Mouse (Mus musculus) thymus, postnatal 14 days (tissue): Measurements from ENCODE around the gene Kcnj6.

Experiments
- DNase-seq: peaks from one replicate; pipeline ENCODE4 v3.0.0; 2021

Kcnj6 gene

DNA sequence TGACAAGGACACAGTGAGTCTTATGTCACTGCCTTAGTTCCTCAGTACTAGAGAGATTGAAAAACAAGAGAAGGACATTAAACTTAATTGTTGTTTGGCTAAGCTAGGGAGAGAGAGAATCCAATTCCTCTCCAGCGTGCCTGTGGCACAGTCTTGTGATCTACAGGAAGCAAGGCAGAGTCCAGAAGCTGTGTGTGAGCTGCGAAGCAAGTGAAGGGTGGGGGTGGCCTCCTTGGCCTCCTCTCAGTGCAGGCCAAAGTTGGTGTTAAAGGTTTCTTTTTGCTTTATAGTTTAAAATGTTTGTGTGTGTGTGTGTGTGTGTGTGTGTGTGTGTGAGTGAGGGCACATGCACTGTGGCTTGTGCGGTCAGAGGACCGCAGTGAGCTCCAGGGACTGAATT, 295.5 kb downstream of the Kcnj6 start:
- DNase-seq: no peak

DNA sequence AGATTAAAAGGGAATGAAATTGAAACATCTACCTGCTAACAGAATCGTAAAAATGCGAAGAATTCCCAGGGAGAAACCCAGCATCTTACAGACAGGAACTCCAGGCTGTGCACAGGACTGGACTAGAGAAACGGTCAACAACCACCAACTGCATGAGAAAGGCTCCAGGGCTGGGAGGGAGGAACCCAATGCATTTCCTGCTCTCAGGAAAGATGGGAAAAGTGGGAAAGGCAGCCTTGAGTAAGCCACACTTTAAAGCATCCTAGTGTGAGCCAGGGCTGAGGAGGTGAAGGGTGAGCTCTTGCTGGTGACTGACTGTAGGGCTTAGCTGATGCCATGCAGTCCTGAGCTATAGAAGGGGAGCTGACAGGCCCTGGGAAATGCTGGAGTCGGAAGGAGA, 296.4 kb downstream of the Kcnj6 start:
- no peak for DNase-seq
